Mouse (Mus musculus): Measurements from ENCODE around the gene Troap.

Gene Troap

DNA sequence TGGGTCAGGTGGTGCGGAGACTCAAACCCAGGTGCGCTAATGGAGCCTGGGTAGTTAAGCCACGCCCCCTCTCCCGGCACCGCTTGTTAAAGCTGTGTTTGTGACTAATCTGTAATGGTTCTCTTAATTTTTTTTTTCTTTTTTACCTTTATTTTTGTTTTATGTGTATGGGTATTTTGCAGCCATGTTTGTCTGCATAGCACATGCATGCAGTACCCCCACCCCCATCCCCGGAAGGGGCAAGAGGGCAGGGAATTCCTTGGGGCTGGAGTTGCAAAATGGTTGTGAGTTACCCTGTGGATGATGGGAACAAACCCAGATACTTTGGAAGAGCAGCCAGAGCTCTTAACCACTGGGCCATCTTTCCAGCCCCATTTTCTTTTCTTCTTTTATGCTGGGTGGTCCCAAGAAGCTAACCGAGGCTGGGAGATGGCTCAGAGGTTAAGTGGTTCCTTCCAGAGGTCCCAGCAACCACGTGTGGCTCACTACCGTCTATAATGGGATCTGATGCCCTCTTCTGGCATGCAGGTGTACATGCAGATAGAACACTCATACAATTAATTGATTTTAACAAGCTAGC lies 39.1 kb downstream of the Troap start:
- DNase-seq (ENCODE audit: low spot score in 2 of 2) = no peak

DNA sequence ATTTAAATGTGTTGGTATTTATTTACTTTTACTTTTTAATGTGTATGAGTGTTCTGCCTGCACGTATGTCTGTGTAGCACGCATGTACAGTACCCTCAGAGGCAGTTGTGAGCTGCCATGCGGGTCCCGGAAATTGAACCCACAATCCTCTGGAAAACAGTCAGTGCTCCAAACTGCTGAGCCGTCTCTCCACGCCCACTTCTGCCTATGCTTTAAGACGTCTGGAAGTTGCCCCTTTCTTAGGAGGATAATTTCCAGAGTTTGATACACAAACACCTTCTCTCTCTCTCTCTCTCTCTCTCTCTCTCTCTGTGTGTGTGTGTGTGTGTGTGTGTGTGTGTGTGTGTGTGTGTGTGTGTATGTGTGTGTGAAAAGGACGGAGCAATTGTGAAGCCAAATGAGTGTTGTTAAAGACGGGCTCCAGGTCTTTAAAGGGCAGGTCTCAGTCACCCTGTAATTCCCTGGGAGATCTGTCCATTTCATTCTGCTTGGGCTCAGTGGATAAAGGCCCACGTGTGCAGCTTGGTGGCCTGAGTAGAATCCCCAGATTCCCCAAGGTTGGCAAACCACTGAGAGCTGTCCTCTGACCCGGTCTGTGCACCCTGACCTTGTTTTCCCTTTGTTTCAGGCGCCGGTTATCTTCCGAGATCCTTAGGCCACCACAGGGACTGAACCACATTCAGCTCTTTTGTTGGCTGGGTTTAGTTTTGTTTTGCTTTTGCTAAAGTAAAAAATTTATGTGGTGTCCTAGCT lies 40.1 kb downstream of the Troap start:
- DNase-seq (ENCODE audit: low spot score in 2 of 2) = no peak

DNA sequence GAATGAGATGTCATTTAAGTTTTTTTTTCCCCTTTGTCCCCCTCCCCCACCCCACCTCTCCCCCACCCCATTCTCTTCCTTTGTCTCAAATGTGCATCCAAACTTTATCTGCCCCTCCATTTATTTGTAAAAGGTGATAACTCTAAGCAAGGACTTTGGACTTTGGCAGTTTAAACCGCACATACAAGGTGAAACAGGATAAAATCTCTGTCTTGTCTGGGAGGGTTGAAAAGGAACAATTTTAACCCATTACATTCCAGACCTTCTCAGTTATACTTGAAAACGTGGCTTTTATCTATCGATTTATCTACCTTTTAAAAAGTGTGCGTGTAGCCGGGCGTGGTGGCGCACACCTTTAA lies 40.7 kb downstream of the Troap start:
- no peak for DNase-seq (ENCODE audit: low spot score in 2 of 2)

DNA sequence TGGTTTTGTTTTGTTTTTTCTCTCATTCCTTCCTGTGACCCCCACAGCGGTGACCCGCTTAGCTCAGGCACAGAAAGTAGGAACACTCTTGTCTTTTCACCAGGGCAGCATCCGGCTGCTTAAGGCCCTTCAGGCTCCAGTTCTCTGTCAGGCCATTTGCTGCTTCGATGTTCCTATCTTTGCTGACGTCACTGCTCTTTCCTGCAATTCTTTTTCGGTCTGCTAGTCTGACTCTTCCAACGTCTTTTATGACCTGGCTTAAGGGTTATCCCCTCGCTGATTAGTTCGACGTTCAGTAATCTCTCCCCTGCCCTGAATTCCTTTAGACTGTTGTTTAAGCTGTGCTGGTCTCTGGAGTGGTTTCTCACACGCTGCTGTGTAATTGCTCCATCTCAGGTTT lies 42.2 kb downstream of the Troap start:
- no peak for DNase-seq (ENCODE audit: low spot score in 2 of 2)

DNA sequence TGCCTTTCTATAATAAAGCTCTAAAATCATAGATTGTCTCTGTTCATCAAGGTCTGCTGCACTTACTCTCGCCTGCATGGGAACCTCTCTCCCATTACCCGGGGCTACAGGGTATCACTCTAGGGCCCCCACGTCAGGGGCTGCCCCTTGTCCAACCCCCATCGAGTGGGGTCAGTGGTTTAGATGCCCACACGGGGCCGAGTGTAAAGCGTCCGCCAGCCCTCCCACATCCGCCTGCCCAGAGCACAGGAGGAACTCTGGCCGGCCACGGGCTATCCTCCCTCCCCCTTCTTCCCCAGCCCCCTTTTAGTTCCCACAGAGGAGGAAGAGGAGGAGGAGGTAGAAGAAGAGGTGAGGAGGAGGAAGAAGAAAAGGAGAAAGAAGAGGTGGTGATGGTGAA lies 46.4 kb downstream of the Troap start:
- no peak for DNase-seq (ENCODE audit: low spot score in 2 of 2)

DNA sequence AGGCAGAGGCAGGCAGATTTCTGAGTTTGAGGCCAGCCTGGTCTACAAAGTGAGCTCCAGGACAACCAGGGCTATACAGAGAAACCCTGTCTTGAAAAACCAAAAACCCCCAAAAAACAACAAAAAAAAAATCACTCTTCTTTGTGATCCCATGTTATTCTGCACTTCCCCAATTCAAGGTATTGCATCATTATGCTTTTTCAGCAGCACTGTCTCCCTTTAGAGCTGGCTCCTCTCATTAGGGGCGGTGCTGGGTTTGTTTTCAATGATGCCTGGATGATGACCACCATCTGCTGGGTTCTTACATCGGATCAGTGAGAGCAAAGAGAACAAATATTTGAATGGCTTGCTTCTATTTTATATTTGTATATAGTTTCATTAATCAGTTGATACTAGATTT lies 48.3 kb downstream of the Troap start:
- no peak for DNase-seq (ENCODE audit: low spot score in 2 of 2)

DNA sequence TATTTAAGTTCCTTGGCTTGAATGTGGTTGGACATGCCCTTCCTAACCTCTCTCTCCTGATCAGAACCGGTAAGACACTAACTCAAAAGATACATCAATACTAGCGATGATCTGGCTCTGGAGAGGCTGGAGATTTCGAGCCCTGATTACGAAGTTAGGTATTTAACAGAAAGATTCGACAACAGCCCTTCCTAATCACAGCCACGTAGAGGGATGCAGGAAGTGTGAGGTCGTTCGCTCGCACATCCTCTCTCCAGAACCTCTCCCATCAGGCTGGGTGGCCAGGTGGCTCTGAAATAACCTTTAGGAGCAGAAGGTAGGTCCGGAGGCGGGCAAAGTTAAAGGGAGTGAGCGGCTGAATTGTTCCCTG lies 51.3 kb downstream of the Troap start, which contains the start of gene Spats2:
Gene Spats2, plus strand, starts transcription at position 206 of the 370 bp plus-strand sequence.
- no peak for DNase-seq (ENCODE audit: low spot score in 2 of 2)

DNA sequence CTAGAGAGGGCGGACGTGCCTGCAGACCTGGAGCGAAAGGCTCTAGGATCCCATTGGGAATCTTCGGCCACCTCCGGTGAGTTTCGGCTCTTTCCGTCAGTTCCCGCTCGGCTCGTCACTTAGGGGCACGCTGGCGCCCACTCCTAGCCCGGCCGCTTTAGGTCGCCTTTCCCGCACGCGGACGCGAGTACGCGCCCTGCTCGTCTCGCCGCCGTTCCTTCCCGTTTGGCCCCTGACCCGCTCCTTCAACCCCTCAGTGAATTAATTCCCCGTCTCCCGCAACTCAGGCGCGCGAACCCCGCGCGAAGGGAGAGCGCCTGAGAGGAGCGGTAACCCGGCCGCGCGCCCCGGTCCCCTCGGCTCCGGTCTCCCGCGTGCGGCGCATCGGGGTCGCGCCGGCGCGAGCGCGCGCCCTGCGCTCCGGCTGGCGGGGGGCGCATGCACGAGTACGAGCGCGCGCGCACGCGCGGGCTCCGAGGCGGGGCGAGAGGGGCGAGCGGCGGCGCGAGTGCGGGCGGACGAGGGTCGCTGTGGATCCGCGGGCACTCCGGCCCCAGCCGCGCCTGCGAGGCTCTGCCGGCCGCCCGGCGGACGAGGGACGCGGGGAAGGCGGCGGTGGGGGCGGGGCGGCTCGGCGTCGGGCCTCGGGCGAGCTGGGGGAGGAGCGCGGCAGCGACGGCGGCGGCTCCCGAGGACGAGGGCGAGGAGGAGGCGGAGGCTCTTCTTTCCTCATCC lies 51.9 kb downstream of the Troap start:
- DNase-seq (ENCODE audit: low spot score in 2 of 2) = peak; percentile 71 to 88

DNA sequence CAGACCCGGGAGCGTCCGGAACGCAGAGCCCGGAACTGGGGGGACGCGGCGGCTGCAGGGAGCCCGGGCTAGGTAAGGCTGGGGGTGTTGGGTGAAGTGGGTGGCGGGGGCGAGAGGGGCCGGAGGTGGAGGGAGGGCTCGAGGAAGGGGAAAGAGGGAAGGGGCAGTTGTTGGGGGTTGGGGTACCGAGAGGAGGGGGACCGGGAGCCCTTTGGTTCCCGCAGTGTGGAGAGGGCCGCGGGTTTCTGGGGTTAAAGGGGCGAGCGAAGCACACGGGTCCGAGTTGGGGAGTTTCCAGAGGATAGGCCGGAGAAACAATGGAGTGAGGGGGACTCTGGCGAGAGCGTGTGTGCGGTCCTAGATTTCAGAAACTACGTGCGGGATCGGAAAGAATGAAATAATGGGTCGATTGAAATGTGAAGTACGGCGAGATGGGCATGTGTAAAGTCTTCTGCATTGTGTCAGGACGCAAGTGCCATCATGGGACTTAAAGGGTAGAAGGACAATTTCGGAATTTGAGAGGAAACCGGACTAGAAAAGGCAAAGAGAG lies 52.5 kb downstream of the Troap start:
- no peak for DNase-seq (ENCODE audit: low spot score in 2 of 2)

DNA sequence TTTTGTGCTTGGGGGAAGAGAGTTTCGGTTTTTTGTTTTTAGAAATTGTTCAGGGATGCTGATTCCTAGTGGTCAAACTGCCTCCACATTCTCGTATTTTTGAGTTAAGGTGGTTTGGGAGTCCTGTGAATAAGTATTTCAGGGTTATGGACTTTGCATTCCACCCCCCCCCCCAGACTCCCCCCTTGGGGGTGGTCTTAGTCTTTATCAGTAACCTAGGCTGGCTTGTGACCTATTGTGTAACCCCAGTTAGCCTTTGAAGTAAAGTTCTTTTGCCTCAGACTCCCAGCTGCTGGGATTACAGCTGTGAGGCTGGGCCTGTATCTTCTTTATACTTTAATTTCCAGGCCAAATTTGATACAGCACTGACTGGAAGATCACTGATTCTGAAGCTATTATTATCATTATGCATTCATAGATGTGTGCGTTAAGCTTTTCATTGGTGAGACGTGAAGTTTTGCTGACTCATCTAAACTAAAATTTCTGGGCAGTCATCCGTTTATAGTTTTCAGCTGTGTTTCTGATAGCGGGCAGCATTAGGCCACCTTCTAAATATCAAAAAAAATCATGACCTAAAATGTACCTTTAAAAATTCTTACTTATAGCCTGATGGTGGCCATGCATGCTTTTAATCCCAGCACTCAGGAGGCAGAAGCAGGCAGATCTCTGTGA lies 53.6 kb downstream of the Troap start:
- DNase-seq (ENCODE audit: low spot score in 2 of 2) = no peak

DNA sequence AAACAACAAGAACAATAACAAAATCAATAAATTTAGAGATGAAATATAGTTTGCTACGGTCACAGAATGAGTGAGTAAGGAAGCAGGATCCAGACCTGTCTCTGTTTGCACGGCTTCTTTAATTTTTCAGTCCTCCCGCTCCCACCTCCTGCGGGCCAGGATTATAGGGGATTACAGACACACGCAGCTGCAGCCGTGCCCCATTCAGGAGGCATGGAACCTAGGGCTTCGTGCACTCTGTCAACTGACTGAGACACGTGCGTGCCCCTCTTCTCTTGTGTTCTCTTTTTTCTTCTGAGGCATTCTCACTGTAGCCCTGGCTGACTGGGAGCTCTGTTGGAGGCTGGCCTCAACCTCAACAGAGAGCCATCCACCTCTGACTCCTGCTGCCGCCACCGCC lies 55.1 kb downstream of the Troap start:
- DNase-seq (ENCODE audit: low spot score in 2 of 2) = no peak

DNA sequence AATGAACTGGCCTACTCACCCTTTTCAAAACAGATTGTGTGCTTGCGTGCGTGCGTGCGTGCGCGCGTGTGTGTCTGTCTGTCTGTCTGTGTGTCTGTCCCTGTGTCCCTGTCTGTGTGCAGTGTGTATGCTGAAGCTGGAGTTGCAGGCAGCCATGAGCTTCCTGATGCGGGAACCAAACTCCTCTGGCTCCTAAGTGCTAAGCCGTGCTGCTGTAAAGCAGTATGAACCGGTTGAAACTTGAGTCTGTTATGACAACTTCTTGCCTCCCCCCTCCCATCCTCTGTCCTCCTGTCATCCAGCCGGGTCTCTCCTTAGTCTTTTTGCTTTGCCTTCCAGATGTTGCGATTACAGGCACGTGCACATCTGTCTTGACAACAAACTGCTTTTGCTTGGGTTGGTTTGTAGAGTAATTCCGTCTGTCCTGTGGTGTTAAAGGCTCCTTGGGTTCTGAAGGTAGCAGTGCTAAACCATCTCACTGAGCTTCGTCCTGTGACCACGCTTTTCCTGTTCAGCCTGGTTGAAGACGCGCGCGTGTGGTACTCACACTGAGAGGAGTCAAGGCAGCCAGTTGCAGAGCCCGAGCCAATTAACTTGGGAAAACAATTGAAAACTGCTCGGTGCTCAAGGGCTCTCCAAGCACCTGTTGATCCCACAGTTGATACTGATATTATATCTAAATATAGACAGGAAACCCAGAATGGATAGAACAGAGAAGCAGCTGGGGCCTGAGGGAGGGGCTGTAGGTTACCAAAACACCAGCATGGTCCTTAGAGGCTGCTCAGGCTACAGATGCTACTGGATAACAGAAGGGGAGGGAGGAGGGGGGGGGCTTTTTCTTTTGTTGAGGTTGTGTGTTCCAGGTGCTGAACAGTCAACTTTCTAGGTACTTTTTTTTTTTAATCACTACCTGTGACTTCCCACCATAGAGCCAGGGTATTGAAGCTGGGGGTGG lies 55.9 kb downstream of the Troap start:
- DNase-seq (ENCODE audit: low spot score in 2 of 2) = no peak

All from frontal cortex, postnatal 10 days (tissue).